ENCODE assay signal across 27 mouse cellular contexts in the genomic region with DNA sequence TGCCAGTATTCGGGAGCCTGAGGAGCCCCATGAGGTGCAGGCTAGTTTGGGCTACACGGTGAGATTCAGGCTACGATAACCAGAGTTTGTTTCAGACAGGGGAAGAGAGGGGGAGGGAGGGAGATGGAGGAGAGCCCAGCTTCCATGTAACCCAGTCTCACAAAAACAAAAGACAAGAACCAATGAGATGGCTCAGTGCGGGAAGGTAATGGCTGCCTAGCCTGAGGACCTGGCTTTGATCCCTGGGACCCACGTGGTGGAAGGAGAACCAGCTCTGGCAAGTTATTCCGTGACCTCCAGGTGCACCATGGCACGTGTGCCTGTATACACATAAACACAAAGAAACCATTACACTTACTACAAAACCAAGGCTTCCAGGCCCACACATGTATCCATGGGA. TPM values are rescaled to one million over a fixed set of nuclear protein-coding genes. Genes with fewer than 3 reads are reported as not detected.
DNase-seq lines count a peak whose midpoint lies in the region; ATAC-seq and TF ChIP-seq lines count a peak whose summit lies in the region.
"Had no signal": no experiment of that assay in that cellular context is flagged by ENCODE, and none has a peak within 500 bp of the region (broad histone marks: within the 10 kb centered on the region; RNA-seq: fewer than 3 reads in every experiment).

No protein-coding gene starts in this region.

- intact Hi-C loops in left cerebral cortex, postnatal 10 days (cut with DNase I): no loop called here
- intact Hi-C loops in left cerebral cortex, adult 2 months (cut with DNase I): no loop called here

- no peaks in the 10 kb centered on the region for H3K9me3 ChIP-seq in kidney, embryonic 16.5 days (ENCODE audit: low read length)
- H3K9me3 ChIP-seq: forebrain, embryonic 12.5 days; heart, embryonic 10.5 days; midbrain, embryonic 13.5 days; neural tube, embryonic 12.5 days had no signal

- ATAC-seq in kidney, embryonic 16.5 days (ENCODE audit: low FRiP score, low TSS enrichment): no peak
- ATAC-seq: inflammation-experienced regulatory T-cells, adult 6 months; midbrain, embryonic 13.5 days had no signal

- H3K4me2 ChIP-seq in kidney, embryonic 16.5 days (replicated peaks; ENCODE audit: low read depth, low read length): no peak overlapping the region
- H3K4me2 ChIP-seq: forebrain, embryonic 12.5 days; hindbrain, embryonic 14.5 days; midbrain, embryonic 13.5 days; neural tube, embryonic 12.5 days had no signal

- H3K4me3 ChIP-seq in kidney, embryonic 16.5 days (ENCODE audit: low read length): no peak overlapping the region
- H3K4me3 ChIP-seq in left cerebral cortex, adult 2 months: no peak overlapping the region
- H3K4me3 ChIP-seq: forebrain, embryonic 12.5 days; heart, embryonic 10.5 days; midbrain, embryonic 13.5 days; neural tube, embryonic 12.5 days had no signal

- H3K27ac ChIP-seq in kidney, embryonic 16.5 days (ENCODE audit: low read length): no peak overlapping the region
- no peak overlapping the region for H3K27ac ChIP-seq in left cerebral cortex, adult 2 months
- H3K27ac ChIP-seq: forebrain, embryonic 12.5 days; heart, embryonic 10.5 days; hindbrain, embryonic 14.5 days; midbrain, embryonic 13.5 days; neural tube, embryonic 12.5 days had no signal

- H3K27me3 ChIP-seq in kidney, embryonic 16.5 days (ENCODE audit: insufficient read depth, low read length): no peaks in the 10 kb centered on the region
- H3K27me3 ChIP-seq: CH12.LX; forebrain, embryonic 12.5 days; midbrain, embryonic 13.5 days; neural tube, embryonic 12.5 days had no signal

- no peak overlapping the region for H3K9ac ChIP-seq in kidney, embryonic 16.5 days (replicated peaks; ENCODE audit: low read length)
- H3K9ac ChIP-seq: forebrain, embryonic 12.5 days; hindbrain, embryonic 14.5 days; liver, postnatal 0 days; midbrain, embryonic 13.5 days; neural tube, embryonic 12.5 days had no signal

- 84% methylated on average over 7 of the region's 7 CpGs for WGBS in kidney, embryonic 16.5 days

- peak; percentile 69 for DNase-seq in kidney, adult 18-20 months
- DNase-seq in ES-CJ7 (ENCODE audit: low read depth, low spot score) (peak; percentile 51), ZHBTc4 (ENCODE audit: low read depth, low spot score) (peak; percentile 84)
- peak; percentile 42 for DNase-seq in kidney, postnatal 10 days
- DNase-seq in left cerebral cortex, postnatal 10 days (ENCODE audit: extremely low spot score in 1 of 2, low spot score in 2 of 2): no peak
- DNase-seq in urinary bladder, postnatal 14 days (ENCODE audit: low spot score): no peak
- DNase-seq in left cerebral cortex, adult 2 months (ENCODE audit: extremely low spot score in 1 of 2, low spot score in 2 of 2): no peak
- DNase-seq: adrenal gland, postnatal 10 days; B cell, adult 2 months; cerebellum, adult 18-20 months; cerebellum, postnatal 36 days; heart, postnatal 4 days; liver, postnatal 0 days; lung, postnatal 10 days; right cerebral cortex, postnatal 14 days; spleen, adult 18-20 months had no signal

- H3K36me3 ChIP-seq in kidney, embryonic 16.5 days (ENCODE audit: insufficient read depth, low read length): peaks cover 6% of the 10 kb centered on the region; the same call in 1 of the 2 replicates

- no peak for TF ChIP-seq CTCF in left cerebral cortex, adult 2 months (IDR thresholded peaks at IDR 0.05)

- H3K4me1 ChIP-seq in kidney, embryonic 16.5 days (ENCODE audit: insufficient read depth, low read length): peaks cover 5% of the 10 kb centered on the region; the same call in 1 of the 2 replicates
- H3K4me1 ChIP-seq: forebrain, embryonic 12.5 days; midbrain, embryonic 13.5 days; neural tube, embryonic 12.5 days had no signal

RNA-seq across cellular contexts. Expression of gene Ccl17, which starts 10.3 kb away (rescaled TPM):
- polyA plus RNA-seq in kidney, embryonic 16.5 days (2015; fragmentation: Nextera tagmentation; extraction: Ambion mirVana): 0.57 TPM in 1 of 2 replicates, not detected in the other
- total RNA-seq in left cerebral cortex, postnatal 10 days (2021): 10 to 100 TPM; 10.8 to 12.3 TPM
- total RNA-seq in left cerebral cortex, adult 2 months (2021): 1 to 10 TPM; 4.6 to 7.9 TPM
- total RNA-seq: gastrocnemius, adult 18-20 months; granulocyte monocyte progenitor cell, adult 5-6 weeks; MEL had no signal
- polyA plus RNA-seq: inflammation-experienced regulatory T-cells, adult 6 months; liver, postnatal 0 days; neural tube, embryonic 12.5 days had no signal

RNA-seq across cellular contexts. Expression of gene Coq9, which starts 17.6 kb away (rescaled TPM):
- polyA plus RNA-seq in kidney, embryonic 16.5 days (2015; fragmentation: Nextera tagmentation; extraction: Ambion mirVana): 100 and 110 TPM in 2 replicates
- total RNA-seq in left cerebral cortex, postnatal 10 days (2021): 10 to 100 TPM; 58.7 to 62.1 TPM
- total RNA-seq in left cerebral cortex, adult 2 months (2021): 10 to 100 TPM; 84.5 to 89.1 TPM

RNA-seq across cellular contexts. Expression of gene Ciapin1, which starts 17.6 kb away (rescaled TPM):
- 125 and 131 TPM in 2 replicates for polyA plus RNA-seq in kidney, embryonic 16.5 days (2015; fragmentation: Nextera tagmentation; extraction: Ambion mirVana)
- 10 to 100 TPM; 75.8 to 82.3 TPM for total RNA-seq in left cerebral cortex, postnatal 10 days (2021)
- 10 to 100 TPM; 71.4 to 76.8 TPM for total RNA-seq in left cerebral cortex, adult 2 months (2021)

RNA-seq across cellular contexts. Expression of gene Polr2c, which starts 36.7 kb away (rescaled TPM):
- 157 and 179 TPM in 2 replicates for polyA plus RNA-seq in kidney, embryonic 16.5 days (2015; fragmentation: Nextera tagmentation; extraction: Ambion mirVana)
- total RNA-seq in left cerebral cortex, postnatal 10 days (2021): 10 to 100 TPM; 50.9 to 55.1 TPM
- 10 to 100 TPM; 72.1 to 79.8 TPM for total RNA-seq in left cerebral cortex, adult 2 months (2021)

RNA-seq across cellular contexts. Expression of gene Cx3cl1, which starts 48.7 kb away (rescaled TPM):
- 12.8 and 14.0 TPM in 2 replicates for polyA plus RNA-seq in kidney, embryonic 16.5 days (2015; fragmentation: Nextera tagmentation; extraction: Ambion mirVana)
- 100 to 1,000 TPM; 417 to 438 TPM for total RNA-seq in left cerebral cortex, postnatal 10 days (2021)
- 100 to 1,000 TPM; 658 to 661 TPM for total RNA-seq in left cerebral cortex, adult 2 months (2021)
- total RNA-seq: MEL had no signal

Comparison
In these comparisons a context has a peak if more than half of its experiments do, and no peak if none do; other contexts are left out.
1. DNase-seq: peak in kidney, adult 18-20 months (single experiment), ES-CJ7 (single experiment), ZHBTc4 (single experiment) and kidney, postnatal 10 days (single experiment); none in left cerebral cortex, postnatal 10 days (0 of 2), urinary bladder, postnatal 14 days (single experiment) and left cerebral cortex, adult 2 months (0 of 2).